Mouse (Mus musculus) small intestine, adult 2 months (tissue): ENCODE measurements around the gene Pkn2.

ENCODE experiments used
- CTCF ChIP-seq: fragments of 200-500 bp; IDR thresholded peaks from 2 replicates; pipeline ENCODE4 v1.5.1; 2012; ENCODE audit warnings: low read depth, mild to moderate bottlenecking, control low read depth, inconsistent platforms, low read length, moderate library complexity, mixed read lengths; ENCODE audit not compliant: insufficient replicate concordance, insufficient read length; ENCODE audit errors: extremely low read depth
- POLR2A ChIP-seq: fragments of 200-500 bp; IDR thresholded peaks from 2 replicates; pipeline ENCODE4 v1.6.1; 2012; ENCODE audit warnings: low read depth, mild to moderate bottlenecking, control low read depth, inconsistent platforms, low read length, moderate library complexity

DNA sequence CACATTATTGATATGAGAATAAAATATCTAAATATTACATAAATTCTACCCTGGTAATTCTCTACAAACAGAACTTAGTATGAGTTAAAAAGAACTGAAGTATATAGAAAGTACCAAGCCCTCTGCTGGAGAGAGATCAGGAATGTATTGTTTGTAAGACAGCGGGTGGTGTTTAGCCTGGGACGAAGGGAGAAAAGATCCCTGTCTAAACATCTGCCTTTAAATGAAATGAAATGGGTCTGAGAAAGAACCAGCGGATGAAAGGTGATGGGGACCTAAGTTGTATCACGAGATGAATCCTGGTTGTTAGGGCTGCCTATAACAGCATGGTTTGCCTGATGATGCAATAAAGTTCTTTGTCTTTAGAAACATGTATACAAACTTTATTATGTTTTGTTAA lies 41.8 kb downstream of the Pkn2 start:
- TF ChIP-seq CTCF (no peak), POLR2A (no peak)
